Mouse (Mus musculus): ENCODE results near the gene Atf1. TPM values are rescaled to one million over a fixed set of nuclear protein-coding genes. Genes with fewer than 3 reads are reported as not detected.

Atf1 gene
- total RNA-seq, 2 experiments from 2014 or later: 101 to 131 TPM

GRCm38 (mm10) chr15:100297856-100298255 lies 70.2 kb downstream of the Atf1 start:
- ATAC-seq (replicated peaks; ENCODE audit: low FRiP score, poor library complexity, severe bottlenecking): no peak

GRCm38 (mm10) chr15:100300499-100300898 lies 72.9 kb downstream of the Atf1 start:
- ATAC-seq (replicated peaks; ENCODE audit: low FRiP score, poor library complexity, severe bottlenecking): no peak

DNA sequence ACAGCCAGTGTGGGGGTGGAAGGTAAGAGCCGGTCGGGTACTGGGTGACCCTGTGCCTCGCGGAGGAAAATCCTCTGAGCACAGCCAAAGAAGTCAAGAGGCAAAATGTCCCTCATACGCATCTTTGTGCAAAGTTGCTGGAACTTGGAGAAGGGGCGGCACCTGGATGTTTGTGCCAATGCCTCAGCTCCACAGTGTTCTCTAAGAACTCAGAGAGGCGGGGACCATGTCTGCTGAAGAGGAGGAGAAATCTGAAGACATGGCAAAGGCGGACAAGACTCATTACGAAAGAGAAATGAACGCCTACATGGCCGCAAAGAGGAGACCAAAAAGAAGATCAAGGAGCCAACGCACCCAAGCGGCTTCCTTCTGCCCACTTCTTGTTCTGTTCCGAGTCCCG lies 73.9 kb downstream of the Atf1 start:
- no peak for ATAC-seq (replicated peaks; ENCODE audit: low FRiP score, poor library complexity, severe bottlenecking)

GRCm38 (mm10) chr15:100303428-100304018 lies 75.9 kb downstream of the Atf1 start:
- ATAC-seq (replicated peaks; ENCODE audit: low FRiP score, poor library complexity, severe bottlenecking): no peak

GRCm38 (mm10) chr15:100304019-100304991 lies 76.7 kb downstream of the Atf1 start, which contains the start of gene Mettl7a1:
Gene Mettl7a1, plus strand, starts transcription at chr15:100304140.
- peak; percentile 75 for ATAC-seq (replicated peaks; ENCODE audit: low FRiP score, poor library complexity, severe bottlenecking)

GRCm38 (mm10) chr15:100306201-100306600 lies 78.6 kb downstream of the Atf1 start:
- no peak for ATAC-seq (replicated peaks; ENCODE audit: low FRiP score, poor library complexity, severe bottlenecking)

DNA sequence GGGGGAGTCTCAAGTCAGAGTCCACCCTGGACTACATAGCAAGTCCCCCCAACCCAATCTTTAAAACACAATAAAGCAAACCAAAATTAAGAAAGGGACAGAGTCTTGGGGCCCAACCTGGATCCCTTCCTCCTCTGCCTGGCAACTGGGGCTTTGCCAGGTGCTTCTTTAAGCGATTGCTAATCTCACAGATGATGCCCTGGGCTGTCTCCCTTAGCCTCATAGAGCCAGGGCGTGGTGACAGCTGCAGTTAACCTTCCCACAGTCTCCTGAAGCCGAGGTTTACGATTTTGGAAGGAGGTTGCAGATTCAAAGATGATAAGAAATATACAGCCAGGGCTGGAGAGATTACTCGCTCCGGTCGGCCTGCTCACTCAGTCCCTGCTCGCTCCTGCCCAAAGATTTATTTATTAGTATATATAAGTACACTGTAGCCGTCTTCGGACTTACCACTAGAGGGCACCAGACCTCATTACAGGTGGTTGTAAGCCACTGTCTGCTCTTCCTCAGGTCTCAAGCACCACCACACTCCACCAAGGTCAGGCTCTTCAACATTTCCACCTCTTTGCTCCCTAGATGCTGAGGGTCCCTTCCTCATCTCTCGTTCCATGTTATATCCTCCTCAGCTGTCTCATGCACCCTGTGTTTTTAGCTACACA lies 79.9 kb downstream of the Atf1 start:
- peak; percentile 37; the same call in 1 of the 2 replicates for ATAC-seq (replicated peaks; ENCODE audit: low FRiP score, poor library complexity, severe bottlenecking)

Other genes with a start within 250 kb of the Atf1 start
- gene Dip2b, start 189.2 kb upstream of the Atf1 start, total RNA-seq (2015; ENCODE audit: low replicate concordance): 3.6 and 5.4 TPM in 2 replicates
- gene Dip2b, start 189.2 kb upstream of the Atf1 start, total RNA-seq (2017; ENCODE audit: low replicate concordance): 6.3 and 9.8 TPM in 2 replicates
- gene Tmprss12, start 53.0 kb downstream of the Atf1 start, total RNA-seq (2015; ENCODE audit: low replicate concordance): not detected in 2 replicates
- not detected in 2 replicates for gene Tmprss12, start 53.0 kb downstream of the Atf1 start, total RNA-seq (2017; ENCODE audit: low replicate concordance)
- 36.4 and 54.1 TPM in 2 replicates for gene Mettl7a1, start 76.3 kb downstream of the Atf1 start, total RNA-seq (2015; ENCODE audit: low replicate concordance)
- gene Mettl7a1, start 76.3 kb downstream of the Atf1 start, total RNA-seq (2017; ENCODE audit: low replicate concordance): 117 and 127 TPM in 2 replicates
- not detected in 2 replicates for gene Mettl7a3, start 107.1 kb downstream of the Atf1 start, total RNA-seq (2015; ENCODE audit: low replicate concordance)
- not detected in 2 replicates for gene Mettl7a3, start 107.1 kb downstream of the Atf1 start, total RNA-seq (2017; ENCODE audit: low replicate concordance)
- not detected in 2 replicates for gene Methig1, start 125.3 kb downstream of the Atf1 start, total RNA-seq (2015; ENCODE audit: low replicate concordance)
- gene Methig1, start 125.3 kb downstream of the Atf1 start, total RNA-seq (2017; ENCODE audit: low replicate concordance): 0.91 TPM in 1 of 2 replicates, not detected in the other
- not detected in 2 replicates for gene Mettl7a2, start 125.4 kb downstream of the Atf1 start, total RNA-seq (2015; ENCODE audit: low replicate concordance)
- not detected in 2 replicates for gene Mettl7a2, start 125.4 kb downstream of the Atf1 start, total RNA-seq (2017; ENCODE audit: low replicate concordance)
- not detected in 2 replicates for gene Higd1c, start 136.7 kb downstream of the Atf1 start, total RNA-seq (2015; ENCODE audit: low replicate concordance)
- not detected in 2 replicates for gene Higd1c, start 136.7 kb downstream of the Atf1 start, total RNA-seq (2017; ENCODE audit: low replicate concordance)
- not detected in 2 replicates for gene Gm5475, start 194.3 kb downstream of the Atf1 start, total RNA-seq (2015; ENCODE audit: low replicate concordance)
- 0.51 TPM in 1 of 2 replicates, not detected in the other for gene Gm5475, start 194.3 kb downstream of the Atf1 start, total RNA-seq (2017; ENCODE audit: low replicate concordance)
- gene Slc11a2, start 197.3 kb downstream of the Atf1 start, total RNA-seq (2015; ENCODE audit: low replicate concordance): 119 and 142 TPM in 2 replicates
- gene Slc11a2, start 197.3 kb downstream of the Atf1 start, total RNA-seq (2017; ENCODE audit: low replicate concordance): 109 and 145 TPM in 2 replicates
- 4.3 and 8.8 TPM in 2 replicates for gene Letmd1, start 241.2 kb downstream of the Atf1 start, total RNA-seq (2015; ENCODE audit: low replicate concordance)
- 4.4 and 4.5 TPM in 2 replicates for gene Letmd1, start 241.2 kb downstream of the Atf1 start, total RNA-seq (2017; ENCODE audit: low replicate concordance)